Mouse (Mus musculus) kidney, adult 2 months (tissue): ENCODE measurements at regions not wholly inside any gene's neighbourhood (a gene's known extent, or its start where the extent isn't known, plus 50 kb on each side); places are given as distances from the start of the nearest gene placed in this dataset.

Experiments used
- DNase-seq: peaks from one replicate; pipeline ENCODE4 v3.0.0; 2021
- H3K27ac ChIP-seq: fragments of 200-500 bp; 2 replicates; pipeline ENCODE4 v1.5.1; 2012; ENCODE audit warnings: low read depth, low read length, control low read depth, inconsistent platforms; ENCODE audit not compliant: insufficient read depth
- H3K27me3 ChIP-seq: fragments of 200-500 bp; replicated peaks from 2 replicates; pipeline ENCODE4 v1.6.1; 2012; ENCODE audit warnings: mild to moderate bottlenecking, moderate library complexity, low read length, inconsistent platforms; ENCODE audit not compliant: control insufficient read depth, insufficient read depth
- H3K36me3 ChIP-seq: fragments of 200-500 bp; 2 replicates; pipeline ENCODE4 v1.6.1; 2012; ENCODE audit warnings: mild to moderate bottlenecking, moderate library complexity, low read length, inconsistent platforms; ENCODE audit not compliant: control insufficient read depth, insufficient read depth
- H3K4me1 ChIP-seq: fragments of 200-500 bp; 2 replicates; pipeline ENCODE4 v1.6.1; 2011; ENCODE audit warnings: low read length; ENCODE audit not compliant: control insufficient read depth, insufficient read depth
- H3K4me3 ChIP-seq: fragments of 200-500 bp; 2 replicates; pipeline ENCODE4 v1.5.1; 2011; ENCODE audit warnings: mild to moderate bottlenecking, low read depth, low read length, control low read depth; ENCODE audit not compliant: insufficient read depth
- CTCF ChIP-seq: fragments of 200-500 bp; conservative IDR thresholded peaks from 2 replicates; pipeline ENCODE4 v1.5.1; 2011; ENCODE audit warnings: low read depth, mild to moderate bottlenecking, control low read depth, low read length, moderate library complexity, mixed read lengths; ENCODE audit not compliant: insufficient read depth, insufficient read length
- POLR2A ChIP-seq: fragments of 200-500 bp; IDR thresholded peaks from one replicate; pipeline ENCODE4 v1.6.1; 2011; ENCODE audit warnings: low read depth, low read length, control low read depth
- WGBS: fragments of 180-500 bp; shearing (Covaris S2); methylation state at CpG from one replicate; pipeline ENCODE4 v1.1.7; 2018; 5-methylcytosine and 5-hydroxymethylcytosine counted together

- DNase-seq = no peak
- TF ChIP-seq POLR2A (no peak), CTCF (no peak)
- 85% methylated on average over 5 of the region's 5 CpGs for WGBS
- H3K36me3 ChIP-seq = no peaks in the 10 kb centered on the region
- H3K27ac ChIP-seq = no peak overlapping the region
- no peaks in the 10 kb centered on the region; the same call in 1 of the 2 replicates for H3K27me3 ChIP-seq
- no peak overlapping the region for H3K4me3 ChIP-seq
- peaks cover 5% of the 10 kb centered on the region; the same call in 1 of the 2 replicates for H3K4me1 ChIP-seq
Measured at GRCm38 (mm10) chr2:75542331-75542730, 116.7 kb upstream of the Hnrnpa3 start.

DNA sequence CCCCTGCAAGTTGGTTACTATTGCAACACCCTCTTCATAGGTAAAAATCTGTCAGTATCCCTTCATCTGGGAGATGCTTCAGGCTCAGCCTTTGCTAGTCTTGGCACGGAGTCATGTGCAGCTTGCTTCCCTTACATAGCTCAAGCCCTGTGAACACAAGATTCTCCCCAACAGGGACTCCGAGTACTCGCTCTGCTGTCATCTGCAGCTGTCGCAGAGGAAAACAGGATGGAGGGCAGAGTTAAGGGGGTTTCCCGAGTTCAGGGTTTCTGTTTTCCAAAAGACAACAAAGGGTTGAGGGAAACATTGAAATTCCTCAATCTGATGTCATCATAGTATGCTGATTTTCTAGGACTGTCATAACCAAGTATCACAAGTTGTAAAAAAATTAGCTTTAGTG, 116.3 kb upstream of the Hnrnpa3 start:
- 56% methylated on average over 5 of the region's 5 CpGs for WGBS

DNA sequence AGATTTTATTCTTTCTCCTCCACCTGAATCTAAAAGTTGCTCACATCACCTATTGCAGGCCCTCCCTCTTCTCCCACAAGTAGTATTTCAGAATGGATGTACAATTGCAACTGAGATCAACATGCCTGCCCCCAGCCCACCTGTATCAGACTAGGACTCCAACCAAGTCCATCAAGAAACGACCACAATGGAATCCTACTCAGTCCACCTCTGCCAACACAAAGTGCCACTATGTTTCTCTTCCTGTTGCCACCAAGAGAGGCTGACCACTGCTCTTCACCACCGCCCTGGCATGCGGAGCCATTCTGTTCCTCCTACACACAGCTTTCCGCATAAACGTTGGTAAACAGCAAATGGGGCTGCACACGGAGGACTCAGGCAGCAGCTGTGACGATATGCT, 113.1 kb upstream of the Hnrnpa3 start:
- Histone ChIP-seq H3K27me3 (no peaks in the 10 kb centered on the region), H3K27ac (no peak overlapping the region), H3K4me1 (no peaks in the 10 kb centered on the region), H3K4me3 (no peak overlapping the region), H3K36me3 (no peaks in the 10 kb centered on the region)
- WGBS = 79% methylated on average over 7 of the region's 7 CpGs
- no peak for DNase-seq
- TF ChIP-seq POLR2A = no peak
- no peak for TF ChIP-seq CTCF

More for the DNA sequence above, 116.3 kb upstream of the Hnrnpa3 start:
- TF ChIP-seq POLR2A (no peak), CTCF (no peak)
- H3K27me3 ChIP-seq = no peaks in the 10 kb centered on the region; the same call in 1 of the 2 replicates
- no peaks in the 10 kb centered on the region for H3K36me3 ChIP-seq
- no peak overlapping the region for H3K27ac ChIP-seq
- peaks cover 3% of the 10 kb centered on the region; the same call in 1 of the 2 replicates for H3K4me1 ChIP-seq
- H3K4me3 ChIP-seq = no peak overlapping the region
- no peak for DNase-seq

GRCm38 (mm10) chr2:75555676-75556075, 103.4 kb upstream of the Hnrnpa3 start:
- Histone ChIP-seq H3K27ac (no peak overlapping the region), H3K36me3 (no peaks in the 10 kb centered on the region), H3K4me1 (no peaks in the 10 kb centered on the region), H3K27me3 (no peaks in the 10 kb centered on the region), H3K4me3 (no peak overlapping the region)
- no peak for TF ChIP-seq CTCF
- no peak for TF ChIP-seq POLR2A
- WGBS = 87% methylated on average over 8 of the region's 8 CpGs
- no peak for DNase-seq

DNA sequence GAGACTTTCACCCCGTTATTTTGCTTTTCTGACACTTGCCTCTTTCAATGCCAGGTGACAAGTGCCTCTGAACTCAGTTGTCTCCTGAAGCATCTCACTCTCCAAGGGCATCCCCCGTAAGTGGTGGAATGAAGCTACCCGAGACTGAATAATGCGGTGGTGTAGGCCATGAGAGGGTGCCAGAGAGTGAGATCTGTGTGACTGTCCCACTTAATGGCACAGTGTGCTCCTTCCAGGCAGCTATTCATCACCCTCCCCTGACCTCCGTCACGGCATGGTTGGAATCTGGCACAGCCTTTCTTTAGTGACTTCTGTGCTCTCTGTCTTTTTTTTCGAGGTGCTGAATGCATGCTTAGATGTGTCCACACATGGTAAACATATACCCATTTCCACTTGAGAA, 102.3 kb upstream of the Hnrnpa3 start:
- Histone ChIP-seq H3K4me1 (no peaks in the 10 kb centered on the region), H3K4me3 (no peak overlapping the region), H3K27ac (no peak overlapping the region), H3K27me3 (no peaks in the 10 kb centered on the region), H3K36me3 (no peaks in the 10 kb centered on the region)
- no peak for DNase-seq
- WGBS = 50% methylated on average over 7 of the region's 7 CpGs
- no peak for TF ChIP-seq CTCF
- no peak for TF ChIP-seq POLR2A

- Histone ChIP-seq H3K27ac (no peak overlapping the region), H3K36me3 (no peaks in the 10 kb centered on the region), H3K4me1 (no peaks in the 10 kb centered on the region), H3K27me3 (no peaks in the 10 kb centered on the region), H3K4me3 (no peak overlapping the region)
- 77% methylated on average over 11 of the region's 11 CpGs for WGBS
- no peak for DNase-seq
- TF ChIP-seq CTCF = no peak
- no peak for TF ChIP-seq POLR2A
Measured at GRCm38 (mm10) chr2:75557392-75557791, 101.7 kb upstream of the Hnrnpa3 start.

DNA sequence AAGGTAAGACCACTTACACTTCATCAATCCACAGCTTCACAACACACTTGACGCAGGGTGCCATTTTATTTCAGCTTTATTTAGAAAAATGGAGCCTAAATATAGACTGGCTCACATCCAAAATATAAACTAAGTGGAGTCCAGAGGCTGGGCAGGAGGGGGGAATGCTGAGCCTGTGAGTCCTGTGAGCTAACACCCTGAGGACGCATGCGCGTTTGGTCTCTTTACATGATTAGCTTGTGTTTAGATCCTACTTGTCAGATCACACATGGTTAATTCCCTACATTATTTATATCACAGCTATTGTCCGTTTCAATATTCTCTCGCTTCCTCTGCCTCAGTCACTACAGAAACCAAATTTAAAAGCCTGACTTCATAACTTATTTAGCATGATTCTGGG, 99.1 kb upstream of the Hnrnpa3 start:
- no peak overlapping the region for H3K27ac ChIP-seq
- no peak overlapping the region for H3K4me3 ChIP-seq
- H3K27me3 ChIP-seq = no peaks in the 10 kb centered on the region
- no peaks in the 10 kb centered on the region for H3K36me3 ChIP-seq
- H3K4me1 ChIP-seq = no peaks in the 10 kb centered on the region
- no peak for TF ChIP-seq POLR2A
- TF ChIP-seq CTCF = no peak
- WGBS = 83% methylated on average over 6 of the region's 6 CpGs
- DNase-seq = no peak

DNA sequence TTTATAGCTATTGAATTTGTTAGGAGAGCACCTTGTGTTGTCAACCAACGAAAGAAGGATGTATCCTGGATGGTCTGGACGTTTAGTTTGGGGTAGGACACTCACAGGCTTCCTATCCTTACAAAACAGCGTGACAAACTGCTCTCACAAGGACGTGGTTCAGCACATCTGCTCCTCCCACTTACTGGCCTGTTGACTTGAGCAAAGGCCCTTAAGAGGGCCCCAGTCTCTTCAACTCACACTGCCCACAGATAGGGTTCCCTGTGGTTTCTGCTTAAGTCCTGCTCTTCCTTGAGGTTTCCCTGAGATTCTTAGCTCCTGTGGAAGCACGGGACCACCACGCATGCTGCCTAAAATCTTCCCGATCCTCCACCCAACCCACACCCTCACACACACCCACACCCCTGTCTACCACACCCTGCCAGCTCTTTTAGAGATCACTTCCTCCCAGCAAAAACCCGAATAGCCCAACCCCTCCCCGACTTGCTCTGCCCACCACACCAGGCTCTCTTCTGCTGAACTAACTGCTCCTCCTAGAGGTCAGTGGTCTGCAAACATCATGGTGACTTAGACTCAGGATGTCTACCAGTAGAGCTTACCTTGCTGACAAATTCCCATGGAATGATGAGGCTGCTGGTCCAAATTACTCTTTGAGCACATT, 95.7 kb upstream of the Hnrnpa3 start:
- 53% methylated on average over 9 of the region's 9 CpGs for WGBS
- no peak for DNase-seq
- H3K27me3 ChIP-seq = no peaks in the 10 kb centered on the region
- no peak overlapping the region for H3K27ac ChIP-seq
- H3K4me3 ChIP-seq = no peak overlapping the region
- peaks cover 3% of the 10 kb centered on the region; the same call in 1 of the 2 replicates for H3K4me1 ChIP-seq
- no peak for TF ChIP-seq POLR2A
- TF ChIP-seq CTCF = 0 out of 2 replicates have a peak, but pooled peaks have one; percentile 10
- H3K36me3 ChIP-seq = no peaks in the 10 kb centered on the region
